Mouse (Mus musculus) kidney, embryonic 15.5 days (tissue): ENCODE measurements around the gene Dpep1. TPM values are rescaled to one million over a fixed set of nuclear protein-coding genes. Genes with fewer than 3 reads are reported as not detected.
A peak's percentile ranks its signal among the peaks of the same experiment; 100 is the strongest.
"Not testable (repeated sequence)": the region's sequence is repeated elsewhere in the genome, so short reads cannot be mapped to it uniquely, and the experiment has no call there.

Experiments used
- ATAC-seq: fragments of 200-750 bp; cut with Nextera tagmentation; replicated peaks from 2 replicates; pipeline ENCODE4 v1.8.0; 2017; ENCODE audit warnings: moderate TSS enrichment; ENCODE audit not compliant: low FRiP score
- H3K27ac ChIP-seq: fragments of 300-500 bp; sonication (generic); 2 replicates; pipeline ENCODE4 v1.5.1; 2015; ENCODE audit warnings: mild to moderate bottlenecking, inconsistent platforms
- H3K27me3 ChIP-seq: fragments of 300-500 bp; sonication (generic); 2 replicates; pipeline ENCODE4 v1.6.1; 2015; ENCODE audit warnings: inconsistent platforms
- H3K36me3 ChIP-seq: fragments of 300-500 bp; sonication (generic); 2 replicates; pipeline ENCODE4 v1.6.1; 2015; ENCODE audit warnings: inconsistent platforms
- H3K4me1 ChIP-seq: fragments of 300-500 bp; sonication (generic); 2 replicates; pipeline ENCODE4 v1.6.1; 2015; ENCODE audit warnings: inconsistent platforms
- H3K4me2 ChIP-seq: fragments of 300-500 bp; sonication (generic); 2 replicates; pipeline ENCODE4 v1.6.1; 2015; ENCODE audit warnings: moderate library complexity, mild to moderate bottlenecking, inconsistent platforms
- H3K4me3 ChIP-seq: fragments of 300-500 bp; sonication (generic); replicated peaks from 2 replicates; pipeline ENCODE4 v1.5.1; 2015; ENCODE audit warnings: mild to moderate bottlenecking, inconsistent platforms
- H3K9ac ChIP-seq: fragments of 300-500 bp; sonication (generic); 2 replicates; pipeline ENCODE4 v1.6.1; 2015; ENCODE audit warnings: mild to moderate bottlenecking, inconsistent platforms
- H3K9me3 ChIP-seq: fragments of 300-500 bp; sonication (generic); replicated peaks from 2 replicates; pipeline ENCODE4 v1.6.1; 2016; ENCODE audit warnings: inconsistent platforms
- WGBS: fragments of 180-500 bp; shearing (Covaris S2); methylation state at CpG from one replicate; pipeline ENCODE4 v1.1.7; 2015; ENCODE audit warnings: mixed read lengths; 5-methylcytosine and 5-hydroxymethylcytosine counted together
- polyA plus RNA-seq: library from polyadenylated mRNA; unstranded; fragments of >200 nt; fragmentation: Nextera tagmentation; extraction: Ambion mirVana; gene quantifications from 2 replicates; pipeline ENCODE4 v1.2.1, GENCODE M21; 2015

The Dpep1 gene
- polyA plus RNA-seq, 1 experiment from 2014 or later, result 5.5 TPM

DNA sequence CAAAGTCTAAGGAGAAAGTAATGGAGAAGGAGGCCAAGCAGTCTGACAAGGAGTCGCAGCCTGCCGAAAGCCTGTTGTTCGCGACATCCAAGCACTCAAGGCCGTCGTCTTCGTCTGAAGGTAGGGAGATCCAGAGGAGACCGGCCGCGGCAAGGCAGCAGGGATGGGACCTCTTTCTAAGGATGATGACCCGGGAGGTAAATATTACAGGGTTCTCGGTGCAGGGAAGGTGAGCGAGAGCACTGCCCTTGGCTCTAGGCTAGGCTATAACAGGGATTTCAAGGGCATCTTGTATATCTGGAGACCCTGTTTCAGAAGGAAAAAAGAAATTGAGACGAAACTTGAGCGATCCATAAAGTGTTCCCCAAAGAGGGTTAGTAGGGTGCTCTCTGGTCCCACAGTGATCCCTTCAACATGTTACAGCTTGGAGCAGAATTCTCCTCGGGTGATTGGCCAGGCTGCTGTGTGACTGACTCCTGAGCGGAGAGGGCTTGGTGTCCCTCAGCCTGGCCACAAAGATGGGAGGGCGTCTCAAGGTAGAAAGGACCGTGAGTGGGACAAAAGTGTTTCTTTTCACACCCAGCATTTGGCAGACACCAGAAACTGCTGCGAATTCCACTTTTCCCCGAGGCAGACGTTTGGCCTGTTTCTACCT, 27.2 kb downstream of the Dpep1 start:
- Histone ChIP-seq H3K36me3 (peaks cover 22% of the 10 kb centered on the region), H3K27me3 (no peaks in the 10 kb centered on the region), H3K27ac (peak overlapping the region; percentile 81), H3K4me2 (peak overlapping the region; percentile 88), H3K4me1 (peaks cover 23% of the 10 kb centered on the region), H3K4me3 (peak overlapping the region; percentile 94), H3K9me3 (no peaks in the 10 kb centered on the region), H3K9ac (peak overlapping the region; percentile 67)
- 7% methylated on average over 22 of the region's 22 CpGs for WGBS
- ATAC-seq, result no peak; the same call in none of the 2 replicates

DNA sequence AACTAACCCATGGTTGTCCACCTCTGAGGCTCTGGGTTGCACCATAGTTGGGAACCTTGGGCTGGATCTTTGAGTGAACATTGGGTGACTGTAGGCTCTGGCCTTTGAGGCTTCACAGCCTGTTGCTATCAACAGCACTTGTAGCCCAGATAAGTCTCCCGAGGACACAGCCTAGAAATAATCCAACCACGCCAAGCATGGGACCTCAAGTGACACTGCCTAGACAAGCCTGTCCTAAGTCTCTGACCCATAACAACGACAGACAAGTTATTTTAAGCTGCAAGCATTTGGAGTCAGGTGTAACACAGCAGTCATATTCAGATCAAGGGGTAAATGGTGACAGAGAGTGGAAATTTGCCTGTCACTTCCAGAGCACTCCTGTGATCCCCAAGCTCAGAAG, 29.4 kb downstream of the Dpep1 start:
- H3K27ac ChIP-seq, result no peak overlapping the region
- no peak overlapping the region for H3K4me3 ChIP-seq
- ATAC-seq, result no peak
- H3K9me3 ChIP-seq, result no peaks in the 10 kb centered on the region
- H3K9ac ChIP-seq, result no peak overlapping the region
- H3K27me3 ChIP-seq, result no peaks in the 10 kb centered on the region
- H3K36me3 ChIP-seq, result 0 out of 2 replicates have a peak, but pooled peaks cover 2% of the 10 kb centered on the region
- WGBS, result 78% methylated on average over 3 of the region's 3 CpGs
- no peak overlapping the region for H3K4me2 ChIP-seq
- peaks cover 23% of the 10 kb centered on the region for H3K4me1 ChIP-seq

GRCm38 (mm10) chr8:123220917-123221316, 34.9 kb downstream of the Dpep1 start:
- Histone ChIP-seq H3K9ac (no peak overlapping the region), H3K4me3 (no peak overlapping the region), H3K36me3 (no peaks in the 10 kb centered on the region), H3K27me3 (no peaks in the 10 kb centered on the region), H3K4me2 (no peak overlapping the region), H3K27ac (no peak overlapping the region), H3K9me3 (no peaks in the 10 kb centered on the region), H3K4me1 (peaks cover 16% of the 10 kb centered on the region)
- WGBS, result 74% methylated on average over 1 of the region's 1 CpGs
- no peak for ATAC-seq

GRCm38 (mm10) chr8:123224278-123225266, 38.5 kb downstream of the Dpep1 start, which contains the start of gene Cdk10:
TSS of gene Cdk10 (plus strand) at chr8:123224842.
- Histone ChIP-seq H3K4me3 (peak within 1 kb of the TSS; percentile 73), H3K4me1 (peaks cover 18% of the 10 kb centered on the region), H3K4me2 (peak within 1 kb of the TSS; percentile 95), H3K27me3 (no peaks in the 10 kb centered on the region), H3K27ac (peak within 1 kb of the TSS; percentile 93), H3K9ac (peak within 1 kb of the TSS; percentile 96), H3K9me3 (no peaks in the 10 kb centered on the region), H3K36me3 (peaks cover 32% of the 10 kb centered on the region)
- WGBS, result 3% methylated on average over 59 of the region's 59 CpGs
- ATAC-seq, result peak; percentile 90

GRCm38 (mm10) chr8:123228416-123228815, 42.4 kb downstream of the Dpep1 start:
- Histone ChIP-seq H3K36me3 (peaks cover 37% of the 10 kb centered on the region), H3K4me1 (peaks cover 26% of the 10 kb centered on the region), H3K27ac (no peak overlapping the region), H3K4me3 (no peak overlapping the region), H3K4me2 (no peak overlapping the region), H3K9me3 (no peaks in the 10 kb centered on the region), H3K9ac (no peak overlapping the region), H3K27me3 (peaks cover 7% of the 10 kb centered on the region)
- 100% methylated on average over 1 of the region's 1 CpGs for WGBS
- ATAC-seq, result no peak

DNA sequence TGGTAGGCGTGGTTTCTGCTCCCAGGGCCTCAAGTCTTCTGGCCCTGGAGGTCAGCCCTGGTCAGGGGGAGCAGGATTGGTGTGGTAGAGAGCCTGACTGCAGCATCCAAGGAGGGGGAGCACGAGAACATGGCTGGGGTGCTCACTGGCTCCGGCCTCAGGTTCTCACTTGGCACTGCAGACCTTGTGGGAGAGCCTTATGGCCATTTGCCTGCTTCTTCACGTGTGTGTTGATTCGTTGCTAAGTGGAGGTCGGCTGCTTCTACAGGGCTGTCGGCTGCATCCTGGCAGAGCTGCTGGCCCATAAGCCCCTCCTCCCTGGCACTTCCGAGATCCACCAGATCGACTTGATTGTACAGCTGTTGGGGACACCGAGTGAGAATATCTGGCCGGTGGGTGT, 44.3 kb downstream of the Dpep1 start:
- H3K4me2 ChIP-seq, H3K9me3 ChIP-seq, H3K27ac ChIP-seq, H3K9ac ChIP-seq, H3K4me3 ChIP-seq, ATAC-seq: not testable (repeated sequence)
- peaks cover 37% of the 10 kb centered on the region for H3K36me3 ChIP-seq
- H3K4me1 ChIP-seq, result peaks cover 29% of the 10 kb centered on the region
- H3K27me3 ChIP-seq, result peaks cover 25% of the 10 kb centered on the region
- WGBS, result 88% methylated on average over 11 of the region's 11 CpGs

GRCm38 (mm10) chr8:123231742-123232141, 45.7 kb downstream of the Dpep1 start:
- Histone ChIP-seq H3K9me3 (no peaks in the 10 kb centered on the region), H3K9ac (no peak overlapping the region), H3K4me2 (no peak overlapping the region), H3K4me1 (peaks cover 35% of the 10 kb centered on the region), H3K36me3 (peaks cover 33% of the 10 kb centered on the region), H3K27ac (no peak overlapping the region), H3K4me3 (no peak overlapping the region), H3K27me3 (peaks cover 28% of the 10 kb centered on the region)
- no peak for ATAC-seq
- 44% methylated on average over 5 of the region's 5 CpGs for WGBS

DNA sequence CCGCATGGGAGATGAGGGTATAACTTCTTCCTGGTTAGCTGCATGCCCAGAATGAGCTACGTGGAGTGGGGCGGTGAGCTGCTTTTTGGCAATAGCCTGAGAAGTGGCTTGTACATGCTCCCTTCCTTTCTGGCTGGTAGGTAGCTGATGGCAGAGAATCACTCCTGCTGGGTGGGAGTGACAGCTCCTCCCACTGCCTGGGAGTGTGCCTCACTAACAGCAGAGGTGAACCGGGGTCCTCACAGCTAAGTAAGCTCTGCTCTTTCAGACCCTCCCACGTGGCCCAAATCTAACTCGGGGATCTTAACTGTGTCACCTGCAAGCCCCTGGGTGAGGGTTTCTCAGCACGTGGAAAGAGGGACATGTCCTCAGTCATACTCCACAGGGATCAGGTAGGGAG, 46.5 kb downstream of the Dpep1 start:
- no peak overlapping the region for H3K27ac ChIP-seq
- no peak overlapping the region for H3K4me2 ChIP-seq
- 19% methylated on average over 7 of the region's 7 CpGs for WGBS

GRCm38 (mm10) chr8:123233300-123233699, 47.3 kb downstream of the Dpep1 start:
- ATAC-seq, result no peak
- 61% methylated on average over 13 of the region's 13 CpGs for WGBS
- peaks cover 28% of the 10 kb centered on the region for H3K27me3 ChIP-seq
- H3K36me3 ChIP-seq, result peaks cover 18% of the 10 kb centered on the region
- no peak overlapping the region for H3K4me3 ChIP-seq
- no peak overlapping the region for H3K27ac ChIP-seq
- peaks cover 35% of the 10 kb centered on the region for H3K4me1 ChIP-seq
- no peak overlapping the region for H3K9ac ChIP-seq
- H3K4me2 ChIP-seq, result no peak overlapping the region
- H3K9me3 ChIP-seq, result no peaks in the 10 kb centered on the region

More for the DNA sequence above, 46.5 kb downstream of the Dpep1 start:
- no peaks in the 10 kb centered on the region for H3K9me3 ChIP-seq
- peaks cover 28% of the 10 kb centered on the region for H3K27me3 ChIP-seq
- H3K36me3 ChIP-seq, result peaks cover 25% of the 10 kb centered on the region
- ATAC-seq, result no peak
- peaks cover 35% of the 10 kb centered on the region for H3K4me1 ChIP-seq
- no peak overlapping the region for H3K4me3 ChIP-seq
- no peak overlapping the region for H3K9ac ChIP-seq

GRCm38 (mm10) chr8:123233760-123234159, 47.7 kb downstream of the Dpep1 start:
- Histone ChIP-seq H3K27ac (no peak overlapping the region), H3K4me2 (no peak overlapping the region), H3K27me3 (peaks cover 28% of the 10 kb centered on the region), H3K4me3 (no peak overlapping the region), H3K36me3 (peaks cover 13% of the 10 kb centered on the region), H3K9ac (no peak overlapping the region), H3K4me1 (peaks cover 35% of the 10 kb centered on the region), H3K9me3 (no peaks in the 10 kb centered on the region)
- ATAC-seq, result no peak
- WGBS, result 75% methylated on average over 11 of the region's 11 CpGs

GRCm38 (mm10) chr8:123234918-123235519, 49.0 kb downstream of the Dpep1 start:
- H3K9me3 ChIP-seq, result no peaks in the 10 kb centered on the region
- H3K27ac ChIP-seq, result no peak overlapping the region
- 17% methylated on average over 13 of the region's 13 CpGs for WGBS
- H3K4me1 ChIP-seq, result peaks cover 35% of the 10 kb centered on the region
- peak; percentile 10; the same call in 1 of the 2 replicates for ATAC-seq
- H3K27me3 ChIP-seq, result peaks cover 28% of the 10 kb centered on the region
- peak overlapping the region; percentile 61 for H3K4me3 ChIP-seq
- peaks cover 2% of the 10 kb centered on the region; the same call in 1 of the 2 replicates for H3K36me3 ChIP-seq
- peak overlapping the region; percentile 58 for H3K9ac ChIP-seq
- peak overlapping the region; percentile 88 for H3K4me2 ChIP-seq
